Mouse (Mus musculus): ENCODE data around the gene C130079G13Rik. TPM values are rescaled to one million over a fixed set of nuclear protein-coding genes. Genes with fewer than 3 reads are reported as not detected.
"Not testable (repeated sequence)": the region's sequence is repeated elsewhere in the genome, so short reads cannot be mapped to it uniquely, and the experiment has no call there.

C130079G13Rik gene
- polyA plus RNA-seq (2015; fragmentation: Nextera tagmentation; extraction: Ambion mirVana), result not detected in 2 replicates

DNA sequence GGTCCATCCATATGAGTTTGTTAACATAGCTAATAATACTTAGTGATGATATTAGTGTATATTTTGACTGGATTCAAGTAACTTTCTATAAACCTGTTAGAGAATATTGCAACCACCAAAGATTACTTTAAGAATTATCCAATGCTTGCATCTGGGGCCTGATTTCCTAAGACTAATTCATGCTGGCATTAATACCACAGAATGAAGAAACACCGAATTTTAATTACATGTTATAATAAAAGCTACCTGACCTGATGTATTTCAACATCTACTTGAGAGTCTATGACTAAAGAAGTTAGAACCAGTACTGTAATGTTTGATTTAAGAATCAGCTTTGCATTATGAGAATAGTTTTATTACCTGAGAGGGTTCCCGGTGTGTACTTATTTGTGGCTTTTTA lies at the start of gene C130079G13Rik:
TSS of gene C130079G13Rik (plus strand) at position 301 of the 400 bp plus-strand sequence.
- Histone ChIP-seq H3K4me1 (replicated peaks; ENCODE audit: insufficient read depth, low read length) (no peaks in the 10 kb centered on the region), H3K27ac (no peak within 1 kb of the TSS), H3K27me3 (ENCODE audit: insufficient read depth, low read length) (no peaks in the 10 kb centered on the region), H3K9ac (ENCODE audit: low read depth, low read length) (no peak within 1 kb of the TSS), H3K4me3 (replicated peaks; ENCODE audit: low read depth, low read length) (no peak within 1 kb of the TSS), H3K36me3 (ENCODE audit: insufficient read depth, low read length) (no peaks in the 10 kb centered on the region), H3K9me3 (replicated peaks; ENCODE audit: low read length) (no peaks in the 10 kb centered on the region), H3K4me2 (ENCODE audit: low read length) (no peak within 1 kb of the TSS)
- DNase-seq (ENCODE audit: low spot score), result no peak
- no peak for TF ChIP-seq CTCF (IDR thresholded peaks at IDR 0.05; ENCODE audit: low read depth)
- ATAC-seq (replicated peaks; ENCODE audit: low FRiP score, low read depth), result no peak
- WGBS, result 92% methylated on average over 2 of the region's 2 CpGs

DNA sequence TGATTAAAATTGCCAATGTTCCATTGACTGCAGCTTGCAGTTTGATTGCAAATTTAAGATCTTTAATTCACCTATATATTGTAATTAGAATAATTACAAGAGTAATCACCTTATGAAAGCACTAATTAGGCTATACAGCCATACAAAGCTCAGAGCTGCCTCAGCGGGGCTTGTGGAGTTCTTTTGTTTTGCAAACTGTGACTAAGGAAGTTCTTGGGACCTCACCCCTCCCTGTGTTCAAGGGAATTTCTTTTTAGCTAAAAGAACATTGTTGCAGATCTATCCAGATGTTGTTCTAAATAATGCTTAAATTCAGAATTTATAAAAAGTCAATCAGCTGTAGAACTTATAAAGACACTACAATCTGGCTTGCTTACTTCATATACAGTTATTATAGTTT lies 47.4 kb upstream of the C130079G13Rik start:
- not testable (repeated sequence) for H3K4me3 ChIP-seq (replicated peaks; ENCODE audit: low read depth, low read length); H3K36me3 ChIP-seq (ENCODE audit: insufficient read depth, low read length); ATAC-seq (replicated peaks; ENCODE audit: low FRiP score, low read depth); DNase-seq (ENCODE audit: low spot score); H3K27ac ChIP-seq; H3K4me1 ChIP-seq (replicated peaks; ENCODE audit: insufficient read depth, low read length); H3K27me3 ChIP-seq (ENCODE audit: insufficient read depth, low read length); H3K9ac ChIP-seq (ENCODE audit: low read depth, low read length); H3K9me3 ChIP-seq (replicated peaks; ENCODE audit: low read length); H3K4me2 ChIP-seq (ENCODE audit: low read length)
- WGBS, result 33% methylated on average over 1 of the region's 1 CpGs

DNA sequence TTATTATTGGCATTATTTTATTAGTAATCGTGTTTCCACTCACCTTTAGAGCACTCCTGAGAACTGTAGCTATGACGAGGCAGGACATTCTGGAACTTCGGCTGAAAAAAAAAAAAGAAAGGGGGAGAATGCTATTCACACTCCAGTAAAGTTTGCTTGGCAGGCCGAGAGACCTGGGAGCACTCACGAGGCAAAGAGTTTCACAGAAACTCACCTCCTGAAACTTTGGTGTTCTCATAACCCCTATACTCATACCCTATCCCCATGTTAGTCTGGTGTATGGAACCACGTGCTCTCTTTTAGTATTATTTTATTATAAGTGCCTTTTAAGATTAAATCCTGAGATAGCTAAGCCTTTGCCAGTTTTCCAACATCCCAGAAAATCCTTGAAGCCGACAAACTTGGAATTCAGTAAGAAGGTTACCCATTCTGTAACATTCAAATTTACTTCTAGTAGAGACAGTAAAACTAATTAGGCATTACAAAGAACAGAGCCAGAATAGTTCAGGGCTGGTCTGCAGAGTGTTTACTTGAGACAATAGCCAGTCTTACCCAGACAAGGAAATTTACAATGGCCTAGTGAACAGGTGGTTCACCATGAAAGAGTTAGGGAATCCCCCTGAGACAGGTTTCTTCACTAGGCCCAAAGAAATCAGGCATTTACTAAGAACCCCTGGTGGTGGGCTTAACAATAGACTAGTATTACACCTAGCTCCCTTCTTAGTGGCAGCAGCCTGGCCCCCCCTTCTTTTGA lies 45.0 kb upstream of the C130079G13Rik start:
- not testable (repeated sequence) for H3K9ac ChIP-seq (ENCODE audit: low read depth, low read length); DNase-seq (ENCODE audit: low spot score); H3K9me3 ChIP-seq (replicated peaks; ENCODE audit: low read length); H3K36me3 ChIP-seq (ENCODE audit: insufficient read depth, low read length); H3K27me3 ChIP-seq (ENCODE audit: insufficient read depth, low read length); ATAC-seq (replicated peaks; ENCODE audit: low FRiP score, low read depth); H3K4me1 ChIP-seq (replicated peaks; ENCODE audit: insufficient read depth, low read length); H3K27ac ChIP-seq; H3K4me3 ChIP-seq (replicated peaks; ENCODE audit: low read depth, low read length); H3K4me2 ChIP-seq (ENCODE audit: low read length)
- 79% methylated on average over 7 of the region's 7 CpGs for WGBS

DNA sequence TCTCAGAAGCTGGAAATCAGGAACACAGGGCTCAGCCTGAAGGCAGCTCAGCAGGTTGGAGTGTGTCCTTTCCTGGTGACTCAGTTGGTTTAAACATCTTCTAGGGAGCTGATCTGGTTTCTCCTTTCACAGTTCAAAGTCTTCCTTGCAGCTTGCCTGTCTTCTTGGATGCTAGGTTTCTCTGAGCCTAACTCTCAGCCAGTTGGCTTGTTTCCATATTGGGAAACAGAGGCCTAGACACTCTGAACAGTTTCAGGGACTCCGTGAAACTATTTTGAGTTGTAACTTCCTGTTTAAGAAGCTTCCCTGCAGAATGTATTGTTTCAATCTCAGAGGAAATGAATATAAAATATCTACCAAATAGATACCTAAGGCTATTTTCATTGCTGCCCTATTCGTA lies 31.7 kb upstream of the C130079G13Rik start:
- WGBS, result 67% methylated on average over 2 of the region's 2 CpGs
- peak; percentile 4 for DNase-seq (ENCODE audit: low spot score)

DNA sequence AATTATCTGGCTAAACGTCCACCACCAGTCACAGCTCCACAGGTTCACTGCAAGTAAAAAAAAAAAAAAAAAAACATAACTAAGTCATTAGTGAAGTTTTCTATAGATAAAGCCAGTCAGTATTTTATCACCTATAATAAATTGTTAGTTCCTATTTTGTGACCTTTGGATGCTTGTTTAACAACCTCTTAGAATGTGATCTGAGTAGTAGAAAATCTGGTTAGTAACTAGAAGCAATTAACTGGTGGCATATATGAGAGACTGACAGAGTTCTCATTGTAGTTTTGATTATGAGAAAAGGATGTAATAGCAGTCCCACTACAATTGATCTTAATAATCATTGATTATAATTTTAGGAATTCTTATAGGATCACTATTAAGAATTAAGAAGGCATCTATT lies 9.6 kb downstream of the C130079G13Rik start:
- no peak overlapping the region for H3K27ac ChIP-seq
- H3K36me3 ChIP-seq (ENCODE audit: insufficient read depth, low read length), result no peaks in the 10 kb centered on the region
- H3K9me3 ChIP-seq (replicated peaks; ENCODE audit: low read length), result no peaks in the 10 kb centered on the region
- H3K4me3 ChIP-seq (replicated peaks; ENCODE audit: low read depth, low read length), result no peak overlapping the region
- no peaks in the 10 kb centered on the region for H3K4me1 ChIP-seq (replicated peaks; ENCODE audit: insufficient read depth, low read length)
- WGBS, result 64% methylated on average over 1 of the region's 1 CpGs
- H3K4me2 ChIP-seq (ENCODE audit: low read length), result no peak overlapping the region
- no peak for TF ChIP-seq CTCF (IDR thresholded peaks at IDR 0.05; ENCODE audit: low read depth)
- no peaks in the 10 kb centered on the region for H3K27me3 ChIP-seq (ENCODE audit: insufficient read depth, low read length)
- no peak for DNase-seq (ENCODE audit: low spot score)
- H3K9ac ChIP-seq (ENCODE audit: low read depth, low read length), result no peak overlapping the region
- ATAC-seq (replicated peaks; ENCODE audit: low FRiP score, low read depth), result no peak

More for the DNA sequence above, 31.7 kb upstream of the C130079G13Rik start:
- no peaks in the 10 kb centered on the region for H3K36me3 ChIP-seq (ENCODE audit: insufficient read depth, low read length)
- no peak for TF ChIP-seq CTCF (IDR thresholded peaks at IDR 0.05; ENCODE audit: low read depth)
- H3K27ac ChIP-seq, result no peak overlapping the region
- no peak overlapping the region for H3K4me2 ChIP-seq (ENCODE audit: low read length)
- no peak overlapping the region for H3K9ac ChIP-seq (ENCODE audit: low read depth, low read length)
- H3K9me3 ChIP-seq (replicated peaks; ENCODE audit: low read length), result no peaks in the 10 kb centered on the region
- H3K27me3 ChIP-seq (ENCODE audit: insufficient read depth, low read length), result no peaks in the 10 kb centered on the region
- H3K4me1 ChIP-seq (replicated peaks; ENCODE audit: insufficient read depth, low read length), result no peaks in the 10 kb centered on the region
- no peak overlapping the region for H3K4me3 ChIP-seq (replicated peaks; ENCODE audit: low read depth, low read length)
- no peak for ATAC-seq (replicated peaks; ENCODE audit: low FRiP score, low read depth)

DNA sequence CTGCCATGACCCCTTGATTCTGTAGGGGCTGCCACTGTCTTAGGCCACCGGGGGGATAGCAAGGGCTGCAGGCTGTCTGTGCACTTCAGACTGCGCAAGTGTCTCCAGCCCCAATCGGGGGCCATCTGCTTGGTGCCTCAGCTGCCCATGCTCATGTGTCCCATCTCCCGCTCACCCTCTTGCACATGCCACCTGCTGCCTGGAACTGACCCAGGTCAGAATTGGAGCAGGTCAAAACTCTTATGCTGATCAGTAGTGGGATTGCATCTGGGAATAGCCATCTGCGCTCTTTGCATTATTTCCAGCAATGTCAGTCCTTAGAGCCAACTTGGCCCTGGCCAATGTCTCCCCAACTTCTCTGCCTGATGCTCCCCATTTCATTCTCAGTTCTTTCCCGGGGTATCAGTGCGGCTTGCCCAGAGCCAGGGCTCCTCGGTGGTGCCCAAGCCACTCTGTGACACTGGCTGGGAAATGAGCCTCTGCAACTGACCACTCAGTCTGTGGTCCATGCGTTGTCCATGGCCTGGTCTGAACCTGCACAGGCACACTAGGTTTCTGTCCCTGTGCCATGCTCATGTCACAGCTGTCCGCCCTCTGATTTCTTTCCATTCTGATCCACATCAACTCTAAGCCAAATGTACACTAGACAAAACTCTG lies 22.4 kb downstream of the C130079G13Rik start:
- H3K9me3 ChIP-seq (replicated peaks; ENCODE audit: low read length), result no peaks in the 10 kb centered on the region
- ATAC-seq (replicated peaks; ENCODE audit: low FRiP score, low read depth) (no peak), DNase-seq (ENCODE audit: low spot score) (no peak)
- no peak overlapping the region for H3K27ac ChIP-seq
- no peak overlapping the region for H3K9ac ChIP-seq (ENCODE audit: low read depth, low read length)
- no peak overlapping the region for H3K4me3 ChIP-seq (replicated peaks; ENCODE audit: low read depth, low read length)
- no peaks in the 10 kb centered on the region for H3K4me1 ChIP-seq (replicated peaks; ENCODE audit: insufficient read depth, low read length)
- no peak overlapping the region for H3K4me2 ChIP-seq (ENCODE audit: low read length)
- no peaks in the 10 kb centered on the region for H3K36me3 ChIP-seq (ENCODE audit: insufficient read depth, low read length)
- 94% methylated on average over 10 of the region's 10 CpGs for WGBS
- H3K27me3 ChIP-seq (ENCODE audit: insufficient read depth, low read length), result no peaks in the 10 kb centered on the region
- TF ChIP-seq CTCF (IDR thresholded peaks at IDR 0.05; ENCODE audit: low read depth), result no peak
